Mouse (Mus musculus) midbrain, postnatal 0 days (tissue): ENCODE measurements around the gene Frmd4b. TPM values are rescaled to one million over a fixed set of nuclear protein-coding genes. Genes with fewer than 3 reads are reported as not detected.

Source experiments
- ATAC-seq: fragments of 200-750 bp; cut with Nextera tagmentation; 2 replicates; pipeline ENCODE4 v1.8.0; 2017; ENCODE audit warnings: moderate number of reproducible peaks, mild to moderate bottlenecking, moderate TSS enrichment, moderate library complexity; ENCODE audit not compliant: low FRiP score
- DNase-seq: peaks from one replicate; pipeline ENCODE4 v3.0.0-alpha.2; 2015; ENCODE audit warnings: low spot score
- H3K27ac ChIP-seq: fragments of 300-500 bp; sonication (generic); 2 replicates; pipeline ENCODE4 v1.5.1; 2014; ENCODE audit warnings: low read depth, mild to moderate bottlenecking, low read length, mixed read lengths
- H3K27me3 ChIP-seq: fragments of 300-500 bp; sonication (generic); 2 replicates; pipeline ENCODE4 v1.6.1; 2014; ENCODE audit warnings: low read length, control low read depth, mixed read lengths; ENCODE audit not compliant: insufficient read depth
- H3K36me3 ChIP-seq: fragments of 300-500 bp; sonication (generic); 2 replicates; pipeline ENCODE4 v1.6.1; 2014; ENCODE audit warnings: low read length, control low read depth, mixed read lengths; ENCODE audit not compliant: insufficient read depth
- H3K4me1 ChIP-seq: fragments of 300-500 bp; sonication (generic); 2 replicates; pipeline ENCODE4 v1.6.1; 2014; ENCODE audit warnings: mild to moderate bottlenecking, control low read depth, antibody characterized with exemption, low read length, mixed read lengths; ENCODE audit not compliant: insufficient read depth
- H3K4me2 ChIP-seq: fragments of 300-500 bp; sonication (generic); 2 replicates; pipeline ENCODE4 v1.6.1; 2014; ENCODE audit warnings: low read depth, mild to moderate bottlenecking, low read length, mixed read lengths; ENCODE audit not compliant: poor library complexity, severe bottlenecking
- H3K4me3 ChIP-seq: fragments of 300-500 bp; sonication (generic); 2 replicates; pipeline ENCODE4 v1.5.1; 2014; ENCODE audit warnings: low read depth, mild to moderate bottlenecking, low read length, moderate library complexity
- H3K9ac ChIP-seq: fragments of 300-500 bp; sonication (generic); replicated peaks from 2 replicates; pipeline ENCODE4 v1.6.1; 2014; ENCODE audit warnings: mild to moderate bottlenecking, low read length, moderate library complexity, mixed read lengths; ENCODE audit not compliant: poor library complexity, severe bottlenecking
- H3K9me3 ChIP-seq: fragments of 300-500 bp; sonication (generic); 2 replicates; pipeline ENCODE4 v1.6.1; 2016; ENCODE audit warnings: low read length, control low read depth
- CTCF ChIP-seq: IDR thresholded peaks from 2 replicates; pipeline ENCODE4 v1.5.1; 2016; ENCODE audit warnings: antibody characterized with exemption, mild to moderate bottlenecking
- WGBS: fragments of 180-500 bp; shearing (Covaris S2); extraction: QIAGEN DNeasy Blood & Tissue Kit; methylation state at CpG from one replicate; pipeline ENCODE4 v1.1.7; 2014; 5-methylcytosine and 5-hydroxymethylcytosine counted together
- polyA plus RNA-seq: library from polyadenylated mRNA; unstranded; fragments of >200 nt; fragmentation: Nextera tagmentation; extraction: Ambion mirVana; gene quantifications from 2 replicates; pipeline ENCODE4 v1.2.1, GENCODE M21; 2015
- total RNA-seq: library from RNA; depleted of rRNA; stranded (reverse); fragments of >200 nt; gene quantifications from 2 replicates; pipeline ENCODE4 v1.2.3, GENCODE M21; 2014

Frmd4b gene
- total and polyA plus RNA-seq, 2 experiments from 2014 or later = 7.9 to 20.7 TPM

- DNase-seq (no peak), ATAC-seq (no peak)
- 85% methylated on average over 16 of the region's 16 CpGs for WGBS
- Histone ChIP-seq H3K9me3 (no peaks in the 10 kb centered on the region), H3K4me2 (no peak overlapping the region), H3K4me3 (no peak overlapping the region), H3K4me1 (no peaks in the 10 kb centered on the region), H3K27ac (no peak overlapping the region), H3K36me3 (no peaks in the 10 kb centered on the region), H3K9ac (no peak overlapping the region), H3K27me3 (0 out of 2 replicates have a peak, but pooled peaks cover 3% of the 10 kb centered on the region)
- no peak for TF ChIP-seq CTCF
Observed at GRCm38 (mm10) chr6:97273058-97273710, 344.2 kb downstream of the Frmd4b start.

DNA sequence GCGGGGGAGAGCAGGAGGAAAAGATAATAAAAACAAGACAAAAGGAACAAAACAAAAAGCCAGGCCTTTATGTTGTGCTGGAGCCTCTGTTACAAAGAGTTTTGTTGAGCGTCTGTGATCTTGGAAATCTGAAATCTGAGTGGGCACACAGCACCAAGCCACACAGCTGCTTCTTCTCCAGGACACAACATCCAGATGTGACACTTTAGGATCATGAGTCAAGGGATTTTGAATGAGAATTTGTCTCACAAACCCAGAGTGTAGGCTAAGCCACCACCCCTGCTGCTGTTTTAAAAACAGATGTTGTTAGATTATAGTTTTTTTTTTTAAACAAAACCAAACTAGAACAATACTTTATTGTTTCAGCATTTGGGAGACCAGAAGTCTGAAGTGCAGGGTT lies 345.0 kb downstream of the Frmd4b start:
- Histone ChIP-seq H3K27me3 (0 out of 2 replicates have a peak, but pooled peaks cover 3% of the 10 kb centered on the region), H3K4me2 (no peak overlapping the region), H3K27ac (no peak overlapping the region), H3K9ac (no peak overlapping the region), H3K4me1 (no peaks in the 10 kb centered on the region), H3K4me3 (no peak overlapping the region), H3K36me3 (no peaks in the 10 kb centered on the region), H3K9me3 (no peaks in the 10 kb centered on the region)
- TF ChIP-seq CTCF = no peak
- ATAC-seq (no peak), DNase-seq (no peak)
- 78% methylated on average over 2 of the region's 2 CpGs for WGBS

GRCm38 (mm10) chr6:97269596-97269995 lies 347.7 kb downstream of the Frmd4b start:
- Histone ChIP-seq H3K4me3 (no peak overlapping the region), H3K4me2 (no peak overlapping the region), H3K27me3 (no peaks in the 10 kb centered on the region), H3K9me3 (no peaks in the 10 kb centered on the region), H3K36me3 (no peaks in the 10 kb centered on the region), H3K4me1 (no peaks in the 10 kb centered on the region), H3K27ac (no peak overlapping the region), H3K9ac (no peak overlapping the region)
- WGBS = 80% methylated on average over 11 of the region's 11 CpGs
- TF ChIP-seq CTCF = no peak
- DNase-seq (no peak), ATAC-seq (no peak)

GRCm38 (mm10) chr6:97267132-97267531 lies 350.2 kb downstream of the Frmd4b start:
- no peak overlapping the region for H3K27ac ChIP-seq
- no peaks in the 10 kb centered on the region for H3K36me3 ChIP-seq
- no peak for DNase-seq
- H3K4me3 ChIP-seq = no peak overlapping the region
- H3K27me3 ChIP-seq = no peaks in the 10 kb centered on the region
- ATAC-seq = no peak
- no peaks in the 10 kb centered on the region for H3K9me3 ChIP-seq
- H3K4me1 ChIP-seq = no peaks in the 10 kb centered on the region
- WGBS = 99% methylated on average over 2 of the region's 2 CpGs
- no peak overlapping the region for H3K9ac ChIP-seq
- no peak for TF ChIP-seq CTCF
- no peak overlapping the region for H3K4me2 ChIP-seq

- Histone ChIP-seq H3K36me3 (no peaks in the 10 kb centered on the region), H3K27ac (no peak overlapping the region), H3K9me3 (no peaks in the 10 kb centered on the region), H3K27me3 (no peaks in the 10 kb centered on the region), H3K4me3 (no peak overlapping the region), H3K9ac (no peak overlapping the region), H3K4me2 (no peak overlapping the region), H3K4me1 (no peaks in the 10 kb centered on the region)
- no peak for ATAC-seq
- TF ChIP-seq CTCF = no peak
- WGBS = 82% methylated on average over 4 of the region's 4 CpGs
- no peak for DNase-seq
Observed at GRCm38 (mm10) chr6:97266661-97267060, 350.7 kb downstream of the Frmd4b start.

DNA sequence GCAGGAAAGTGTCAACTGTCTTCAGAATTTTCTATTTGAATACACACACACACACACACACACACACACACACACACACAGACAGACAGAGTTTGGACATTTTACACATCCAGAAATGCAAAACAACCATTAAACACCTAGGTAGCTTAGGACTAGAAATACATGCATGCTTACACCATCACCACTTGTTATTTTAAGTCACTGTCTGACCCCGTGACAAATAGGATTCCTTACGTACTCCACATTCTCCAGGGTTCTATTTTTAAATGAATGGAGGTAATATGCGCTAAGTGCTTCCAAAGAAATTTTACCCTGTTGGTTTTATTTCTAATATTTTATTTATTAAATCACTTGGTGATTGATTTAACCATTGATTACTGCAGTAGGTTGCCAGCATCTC lies 351.6 kb downstream of the Frmd4b start:
- Histone ChIP-seq H3K27ac (no peak overlapping the region), H3K9me3 (no peaks in the 10 kb centered on the region), H3K36me3 (no peaks in the 10 kb centered on the region), H3K4me2 (no peak overlapping the region), H3K4me3 (no peak overlapping the region), H3K9ac (no peak overlapping the region), H3K4me1 (no peaks in the 10 kb centered on the region), H3K27me3 (no peaks in the 10 kb centered on the region)
- DNase-seq (no peak), ATAC-seq (no peak)
- TF ChIP-seq CTCF = no peak
- WGBS = 72% methylated on average over 3 of the region's 3 CpGs
